In the genomic region with DNA sequence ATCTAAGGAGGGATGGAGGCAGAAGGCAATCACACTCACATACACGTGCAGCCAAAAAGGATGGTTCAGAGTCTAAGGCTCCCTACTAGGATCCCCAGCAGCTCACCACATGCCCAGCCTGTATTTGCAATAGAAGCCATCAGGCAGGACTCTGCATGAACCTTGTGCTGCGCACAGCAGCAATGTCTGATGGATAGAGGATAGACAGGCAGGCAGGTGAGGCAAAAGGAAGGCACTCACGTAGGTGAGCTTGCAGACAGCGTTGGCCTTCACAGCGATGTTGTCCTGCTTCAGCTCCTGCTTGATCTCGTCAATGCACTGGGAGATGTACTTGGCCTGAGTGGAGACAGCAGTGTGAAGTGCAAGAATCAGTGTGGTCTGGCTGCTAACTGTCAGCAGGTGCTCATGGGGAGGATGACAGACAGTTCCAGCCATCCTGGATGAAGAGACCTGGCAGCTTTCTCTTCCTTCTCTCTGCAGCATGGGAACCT, we compare ENCODE assay signal across 13 mouse cellular contexts.
"Had no signal": no experiment of that assay in that cellular context is flagged by ENCODE, and none has a peak within 500 bp of the region (broad histone marks: within the 10 kb centered on the region; RNA-seq: fewer than 3 reads in every experiment).

No protein-coding gene starts in this region.

- H3K9me3 ChIP-seq: limb, embryonic 15.5 days; liver, embryonic 12.5 days; midbrain, embryonic 12.5 days had no signal

- H3K27me3 ChIP-seq: limb, embryonic 15.5 days; liver, embryonic 12.5 days; midbrain, embryonic 12.5 days had no signal

- DNase-seq: layer of hippocampus, adult 9-11 months; layer of hippocampus, postnatal 36 days; lung, embryonic 14.5 days; lung, postnatal 10 days; lung, postnatal 4 days; right cerebral cortex, postnatal 25 days; spleen, adult 18-20 months; thymus, adult 18-20 months; thymus, postnatal 14 days had no signal

- H3K27ac ChIP-seq: limb, embryonic 15.5 days; liver, embryonic 12.5 days; midbrain, embryonic 12.5 days had no signal

- H3K4me3 ChIP-seq: limb, embryonic 15.5 days; liver, embryonic 12.5 days; midbrain, embryonic 12.5 days had no signal

- H3K4me1 ChIP-seq: midbrain, embryonic 12.5 days had no signal

- ATAC-seq: liver, embryonic 12.5 days; midbrain, embryonic 16.5 days had no signal
